ENCODE assay signal across 15 mouse cellular contexts in the genomic region with DNA sequence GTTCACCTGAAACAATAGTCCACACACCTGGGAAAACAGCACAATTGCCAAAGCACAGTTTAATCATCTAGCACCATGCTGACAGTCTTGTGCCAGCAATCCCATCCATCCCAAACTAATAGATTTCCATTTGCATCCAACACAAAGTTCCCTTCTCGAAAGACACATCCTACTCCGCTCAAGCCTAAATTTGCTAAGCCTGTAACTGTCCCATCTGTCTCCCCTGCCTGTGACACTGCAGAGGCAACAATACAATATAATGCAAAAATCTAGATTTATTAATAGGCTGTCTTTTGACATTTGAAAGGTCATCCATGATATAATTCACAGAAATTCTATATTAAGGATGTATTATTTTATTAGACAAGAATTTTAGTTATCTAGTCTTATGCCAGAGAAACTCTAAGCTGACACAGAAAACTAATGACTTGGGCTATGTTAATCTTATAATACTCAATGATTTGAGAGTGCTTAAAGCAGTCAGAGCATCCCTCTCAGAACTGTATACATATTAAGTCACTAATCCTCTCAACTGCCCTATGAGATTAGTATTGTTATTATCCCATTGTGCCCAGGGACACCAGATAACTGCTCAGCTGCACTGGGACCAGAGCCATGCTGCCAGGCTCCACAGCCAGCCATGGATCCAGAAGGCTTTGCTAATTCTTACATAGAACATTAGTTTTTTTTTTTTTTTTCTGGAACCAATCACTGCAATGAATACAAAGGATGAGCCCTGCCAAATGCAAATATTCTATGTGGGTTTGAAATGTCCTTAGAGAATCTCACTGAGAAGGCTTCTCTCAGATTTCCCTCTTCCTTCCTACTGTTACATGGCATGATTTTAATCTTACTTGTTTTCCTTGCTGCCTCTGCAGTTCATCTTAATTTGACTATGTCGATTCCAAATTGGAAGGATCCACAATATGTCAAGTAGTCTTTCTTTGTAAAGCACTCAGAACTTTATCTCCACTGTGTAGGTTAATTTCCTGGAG.
DNase-seq lines count a peak whose midpoint lies in the region; ATAC-seq lines count a peak whose summit lies in the region.
"Had no signal": no experiment of that assay in that cellular context is flagged by ENCODE, and none has a peak within 500 bp of the region (broad histone marks: within the 10 kb centered on the region; RNA-seq: fewer than 3 reads in every experiment).

No protein-coding gene starts in this region.

- no peak overlapping the region for H3K9ac ChIP-seq in forebrain, embryonic 14.5 days (ENCODE audit: low read length)
- H3K9ac ChIP-seq: heart, embryonic 12.5 days had no signal

- ATAC-seq in forebrain, embryonic 14.5 days = no peak
- ATAC-seq: lung, postnatal 0 days had no signal

- 91% methylated on average over 3 of the region's 3 CpGs for WGBS in forebrain, embryonic 14.5 days
- WGBS in forebrain, embryonic 10.5 days = 96% methylated on average over 3 of the region's 3 CpGs
- 91% methylated on average over 3 of the region's 3 CpGs for WGBS in limb, embryonic 10.5 days

- H3K4me3 ChIP-seq in forebrain, embryonic 14.5 days (ENCODE audit: low read depth, low read length) = no peak overlapping the region
- H3K4me3 ChIP-seq in forebrain, embryonic 10.5 days = no peak overlapping the region
- H3K4me3 ChIP-seq in limb, embryonic 10.5 days = no peak overlapping the region
- H3K4me3 ChIP-seq: heart, embryonic 12.5 days had no signal

- H3K9me3 ChIP-seq in forebrain, embryonic 14.5 days (replicated peaks; ENCODE audit: control insufficient read depth, low read length) = no peaks in the 10 kb centered on the region
- no peaks in the 10 kb centered on the region for H3K9me3 ChIP-seq in forebrain, embryonic 10.5 days
- no peaks in the 10 kb centered on the region for H3K9me3 ChIP-seq in limb, embryonic 10.5 days (replicated peaks)
- H3K9me3 ChIP-seq: heart, embryonic 12.5 days had no signal

- H3K36me3 ChIP-seq in forebrain, embryonic 14.5 days (ENCODE audit: control insufficient read depth, insufficient read depth, low read length) = no peaks in the 10 kb centered on the region
- no peaks in the 10 kb centered on the region for H3K36me3 ChIP-seq in forebrain, embryonic 10.5 days (replicated peaks)
- H3K36me3 ChIP-seq in limb, embryonic 10.5 days = no peaks in the 10 kb centered on the region
- H3K36me3 ChIP-seq: heart, embryonic 12.5 days had no signal

- H3K4me1 ChIP-seq in forebrain, embryonic 14.5 days (ENCODE audit: control insufficient read depth, insufficient read depth, low read length) = no peaks in the 10 kb centered on the region
- no peaks in the 10 kb centered on the region for H3K4me1 ChIP-seq in forebrain, embryonic 10.5 days
- H3K4me1 ChIP-seq in limb, embryonic 10.5 days = no peaks in the 10 kb centered on the region
- H3K4me1 ChIP-seq: heart, embryonic 12.5 days had no signal

- no peak overlapping the region for H3K4me2 ChIP-seq in forebrain, embryonic 14.5 days (ENCODE audit: low read length)
- H3K4me2 ChIP-seq: heart, embryonic 12.5 days; liver, embryonic 11.5 days had no signal

- H3K27me3 ChIP-seq in forebrain, embryonic 14.5 days (replicated peaks; ENCODE audit: control insufficient read depth, insufficient read depth, low read length) = no peaks in the 10 kb centered on the region
- H3K27me3 ChIP-seq in forebrain, embryonic 10.5 days (ENCODE audit: poor library complexity, severe bottlenecking) = no peaks in the 10 kb centered on the region
- H3K27me3 ChIP-seq in limb, embryonic 10.5 days (ENCODE audit: low read depth, poor library complexity, severe bottlenecking) = no peaks in the 10 kb centered on the region
- H3K27me3 ChIP-seq: heart, embryonic 12.5 days had no signal

- H3K27ac ChIP-seq in forebrain, embryonic 14.5 days (ENCODE audit: low read depth, low read length) = no peak overlapping the region
- no peak overlapping the region for H3K27ac ChIP-seq in forebrain, embryonic 10.5 days
- no peak overlapping the region for H3K27ac ChIP-seq in limb, embryonic 10.5 days

- DNase-seq in forebrain, embryonic 14.5 days (ENCODE audit: low spot score) = peak; percentile 23
- DNase-seq in forebrain, embryonic 10.5 days (ENCODE audit: extremely low spot score, low spot score) = no peak
- peak; percentile 1 for DNase-seq in right cerebral cortex, adult 18-20 months
- DNase-seq in right cerebral cortex, postnatal 14 days = no peak
- DNase-seq in layer of hippocampus, postnatal 36 days = peak; percentile 22 to 26
- DNase-seq in limb, embryonic 10.5 days (ENCODE audit: low spot score) = no peak
- DNase-seq in adrenal gland, postnatal 25 days = no peak
- no peak for DNase-seq in adrenal gland, adult 2 months
- DNase-seq: B cell, adult 2 months; cerebellum, adult 18-20 months; gastrocnemius, postnatal 36 days; kidney, adult 9 months had no signal

Comparison
In these comparisons a context has a peak if more than half of its experiments do, and no peak if none do; other contexts are left out.
1. DNase-seq: peak in forebrain, embryonic 14.5 days (single experiment), right cerebral cortex, adult 18-20 months (single experiment) and layer of hippocampus, postnatal 36 days (2 of 2); none in forebrain, embryonic 10.5 days (single experiment), right cerebral cortex, postnatal 14 days (single experiment), limb, embryonic 10.5 days (single experiment), adrenal gland, postnatal 25 days (single experiment) and adrenal gland, adult 2 months (single experiment).